Mouse (Mus musculus): Measurements from ENCODE around the gene Catip.

Gene Catip

GRCm38 (mm10) chr1:74343161-74343560, 18.7 kb upstream of the Catip start:
- no peak for DNase-seq (ENCODE audit: low read depth, low spot score)

GRCm38 (mm10) chr1:74344163-74344916, 17.6 kb upstream of the Catip start:
- no peak for DNase-seq (ENCODE audit: low read depth, low spot score)

- DNase-seq (ENCODE audit: low read depth, low spot score), result no peak
Measured at GRCm38 (mm10) chr1:74351185-74351769, 10.6 kb upstream of the Catip start.

DNA sequence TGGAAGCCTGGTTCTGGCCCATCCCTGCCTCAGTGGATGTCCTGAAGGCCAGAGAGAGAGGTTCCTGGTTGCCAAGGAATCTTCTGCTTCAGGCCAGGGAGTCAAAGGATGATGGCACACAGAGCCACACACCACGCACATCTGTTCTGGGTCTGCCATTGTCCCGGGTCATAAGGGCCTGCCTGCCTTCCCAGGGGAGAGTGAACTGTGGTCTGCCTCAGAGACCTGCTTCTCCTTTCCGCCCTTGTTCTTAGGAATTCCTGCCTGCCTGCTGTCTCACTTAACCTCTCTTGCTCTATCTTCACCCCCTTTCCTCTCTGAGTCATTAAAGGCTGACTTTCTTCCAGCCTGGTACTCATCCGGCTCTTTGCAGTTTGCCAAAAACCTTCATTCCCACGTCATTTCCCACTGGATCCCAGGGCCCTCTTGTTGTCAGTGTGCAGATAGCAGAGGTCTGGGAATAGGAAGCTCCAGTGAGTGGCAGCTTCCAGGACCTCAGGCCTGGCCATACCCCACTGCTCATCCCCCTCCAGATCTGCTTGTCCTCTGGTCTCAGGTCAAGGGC, 9.3 kb upstream of the Catip start:
- DNase-seq (ENCODE audit: low read depth, low spot score), result no peak

GRCm38 (mm10) chr1:74353453-74354229, 8.3 kb upstream of the Catip start:
- no peak for DNase-seq (ENCODE audit: low read depth, low spot score)

DNA sequence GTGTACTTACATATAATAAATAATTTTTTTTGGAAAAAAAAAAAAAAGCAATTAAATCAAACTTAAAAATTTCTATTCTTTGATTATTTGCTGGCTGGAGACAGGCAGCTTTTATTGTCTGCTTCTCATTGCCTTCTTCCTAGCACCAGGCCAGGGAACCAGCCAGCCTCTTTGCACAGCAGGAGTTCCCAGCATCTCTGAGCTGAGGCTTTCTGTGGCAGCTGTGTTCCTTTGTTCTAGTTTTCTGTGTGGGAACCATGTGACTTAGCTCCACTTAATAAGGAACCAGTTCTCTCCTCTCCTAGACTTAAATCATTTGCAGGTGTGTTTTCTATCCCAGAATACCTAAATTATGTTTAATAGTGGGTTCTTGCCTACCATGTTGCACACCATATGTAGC, 4.4 kb upstream of the Catip start:
- no peak for DNase-seq (ENCODE audit: low read depth, low spot score)

- no peak for DNase-seq (ENCODE audit: low read depth, low spot score)
Measured at GRCm38 (mm10) chr1:74359952-74360517, 1.9 kb upstream of the Catip start.

- no peak for DNase-seq (ENCODE audit: low read depth, low spot score)
Measured at GRCm38 (mm10) chr1:74362325-74363229, 669 bp downstream of the Catip start.

- no peak for DNase-seq (ENCODE audit: low read depth, low spot score)
Measured at GRCm38 (mm10) chr1:74363437-74363836, 1.5 kb downstream of the Catip start.

DNA sequence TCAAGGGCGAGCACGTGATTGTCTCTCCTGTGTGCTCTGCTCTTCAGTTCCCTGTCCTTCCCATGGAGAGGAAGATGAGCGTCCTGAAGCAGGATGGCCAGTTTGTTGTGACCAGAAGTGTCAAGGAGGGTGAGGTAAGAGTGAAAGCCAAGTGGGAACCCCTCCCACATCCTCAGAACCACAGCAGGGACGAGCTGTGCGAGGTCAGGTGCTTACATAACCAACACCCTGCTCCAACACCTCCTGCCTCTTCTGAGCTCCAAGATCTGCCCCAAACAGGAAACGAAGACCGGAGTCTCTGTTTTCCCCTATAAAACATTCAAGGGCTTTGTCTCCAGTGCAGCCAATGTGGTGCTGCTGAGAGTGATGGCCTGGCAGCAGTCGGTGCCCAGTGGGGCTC, 2.4 kb downstream of the Catip start:
- no peak for DNase-seq (ENCODE audit: low read depth, low spot score)

- DNase-seq (ENCODE audit: low read depth, low spot score), result peak; percentile 50
Measured at GRCm38 (mm10) chr1:74367886-74368645, 6.2 kb downstream of the Catip start.

DNA sequence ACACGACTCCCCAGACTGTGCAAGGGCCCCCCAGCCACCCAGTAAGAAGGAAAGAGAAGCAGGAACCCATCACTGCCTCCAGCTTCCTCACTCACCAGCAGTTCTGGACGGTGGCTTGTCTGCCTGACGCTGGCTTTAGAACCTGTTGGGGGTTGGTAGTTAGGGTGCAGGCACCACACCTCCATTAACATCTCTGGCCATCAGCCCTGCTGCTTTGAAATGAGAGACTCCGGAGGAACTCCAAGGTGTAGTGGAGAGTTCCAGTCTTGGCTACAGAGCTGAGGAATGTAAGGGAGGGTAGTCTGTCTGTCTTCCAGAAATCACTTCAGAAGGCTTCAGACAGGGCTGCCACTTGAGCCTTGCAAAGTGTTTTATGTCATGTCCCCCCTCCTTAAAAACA, 8.1 kb downstream of the Catip start:
- no peak for DNase-seq (ENCODE audit: low read depth, low spot score)

DNA sequence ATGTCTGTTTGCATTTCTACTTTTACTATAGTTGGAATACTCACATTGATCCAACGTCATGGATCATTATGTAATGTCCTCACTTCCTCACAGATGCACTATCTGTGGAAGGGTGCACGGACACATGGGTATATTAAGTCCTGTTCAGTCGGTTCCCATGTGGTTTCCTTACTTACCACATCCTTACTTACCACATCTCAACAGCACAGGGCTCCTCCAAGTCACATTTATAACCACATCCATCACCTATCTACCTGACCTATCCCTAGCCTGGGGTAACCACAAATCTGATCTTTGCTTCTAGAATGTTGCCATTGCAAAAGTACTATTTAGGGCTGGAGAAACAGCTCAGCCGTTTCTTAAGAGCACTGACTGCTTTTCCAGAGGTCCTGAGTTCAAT, 11.5 kb downstream of the Catip start:
- no peak for DNase-seq (ENCODE audit: low read depth, low spot score)

DNA sequence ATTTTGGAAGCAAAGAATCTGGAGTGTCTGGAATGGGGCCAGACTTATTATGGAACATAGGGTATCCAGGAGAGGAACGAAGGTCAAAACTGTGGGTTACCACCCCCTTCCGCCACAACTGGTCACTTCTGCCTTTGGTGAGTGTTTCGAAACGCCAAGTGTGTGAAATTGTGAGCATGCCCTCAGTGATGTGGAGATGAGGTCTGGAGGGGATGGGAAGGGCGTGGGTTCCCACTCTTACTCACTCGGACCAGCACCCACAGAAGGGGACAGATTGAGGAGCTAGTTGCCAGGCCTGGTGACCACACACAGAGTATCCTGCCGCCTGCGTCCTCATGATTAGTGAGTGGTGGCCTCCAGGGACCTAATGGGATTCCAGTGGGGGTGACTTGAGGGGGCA, 13.1 kb downstream of the Catip start, which contains the start of gene Slc11a1:
TSS of gene Slc11a1 (plus strand) at position 216 of the 400 bp plus-strand sequence.
- no peak for DNase-seq (ENCODE audit: low read depth, low spot score)

DNA sequence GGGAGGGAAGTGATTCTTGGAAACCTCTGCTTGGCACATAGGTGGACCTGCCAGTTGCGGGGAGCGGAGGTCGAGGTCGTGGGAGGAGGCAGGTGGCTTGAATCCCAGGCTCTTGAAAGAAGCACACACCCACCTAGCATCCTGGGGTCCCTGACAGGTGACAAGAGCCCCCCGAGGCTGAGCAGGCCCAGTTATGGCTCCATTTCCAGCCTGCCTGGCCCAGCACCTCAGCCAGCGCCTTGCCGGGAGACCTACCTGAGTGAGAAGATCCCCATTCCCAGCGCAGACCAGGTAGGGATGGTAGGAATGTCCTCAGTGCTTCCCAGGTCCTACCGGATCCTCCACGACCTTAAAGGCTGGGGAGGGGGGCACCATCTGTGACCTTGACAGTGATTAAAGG, 13.7 kb downstream of the Catip start:
- no peak for DNase-seq (ENCODE audit: low read depth, low spot score)

- DNase-seq (ENCODE audit: low read depth, low spot score), result no peak
Measured at GRCm38 (mm10) chr1:74376396-74376795, 14.5 kb downstream of the Catip start.

DNA sequence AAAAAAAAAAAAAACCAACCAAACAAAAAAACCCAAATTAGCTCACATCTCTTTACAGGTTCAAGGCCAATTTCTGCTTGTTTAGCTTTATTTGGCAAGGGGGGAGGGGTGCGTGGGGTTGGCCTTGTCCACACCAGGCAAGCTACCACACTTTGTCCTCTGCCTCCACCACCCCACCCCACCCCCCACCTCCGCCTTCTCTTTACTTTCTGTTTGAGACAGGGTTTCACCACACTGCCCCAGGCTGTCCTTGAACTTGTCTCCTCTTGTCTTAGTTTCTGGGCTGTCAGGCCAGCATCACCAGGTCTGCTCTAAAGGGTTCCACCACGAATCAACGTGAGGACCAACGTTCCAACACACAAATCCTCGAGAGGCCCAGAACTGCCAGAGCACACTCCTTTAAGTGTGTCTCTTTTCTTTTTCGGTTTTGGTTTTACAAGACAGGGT, 17.2 kb downstream of the Catip start:
- DNase-seq (ENCODE audit: low read depth, low spot score), result no peak

DNA sequence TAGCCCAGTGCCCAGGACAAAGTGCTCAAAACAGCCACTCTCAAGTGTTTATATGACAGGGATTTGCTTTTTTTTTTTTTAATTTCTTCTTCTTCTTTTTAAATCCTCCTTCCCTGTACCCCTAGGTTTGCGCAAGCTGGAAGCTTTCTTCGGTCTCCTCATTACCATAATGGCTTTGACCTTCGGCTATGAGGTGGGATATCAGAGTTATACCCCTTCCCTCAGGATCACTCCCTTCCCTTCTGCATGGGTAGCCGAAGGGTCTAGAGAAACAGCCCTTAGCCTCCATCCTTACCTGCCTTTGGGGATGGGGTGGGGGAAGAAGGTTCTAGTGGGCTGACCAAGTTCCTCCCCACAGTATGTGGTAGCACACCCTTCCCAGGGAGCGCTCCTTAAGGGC, 18.6 kb downstream of the Catip start:
- no peak for DNase-seq (ENCODE audit: low read depth, low spot score)

- no peak for DNase-seq (ENCODE audit: low read depth, low spot score)
Measured at GRCm38 (mm10) chr1:74381588-74382021, 19.7 kb downstream of the Catip start.

DNA sequence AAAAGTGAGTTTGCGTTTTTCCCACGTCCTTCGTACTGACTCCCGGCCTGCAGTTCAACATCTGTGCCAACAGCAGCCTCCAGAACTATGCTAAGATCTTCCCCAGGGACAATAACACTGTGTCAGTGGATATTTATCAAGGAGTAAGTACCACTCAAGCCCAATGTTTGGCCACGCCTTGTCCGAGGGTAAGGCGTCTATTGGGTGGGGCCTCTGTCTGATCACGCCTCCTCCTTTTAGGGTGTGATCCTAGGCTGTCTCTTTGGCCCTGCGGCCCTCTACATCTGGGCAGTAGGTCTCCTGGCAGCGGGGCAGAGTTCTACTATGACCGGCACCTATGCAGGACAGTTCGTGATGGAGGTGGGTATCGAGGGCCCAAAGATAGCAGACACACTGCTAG, 21.5 kb downstream of the Catip start:
- no peak for DNase-seq (ENCODE audit: low read depth, low spot score)

Measured in skeletal muscle tissue, adult 2 months (tissue).